Mouse (Mus musculus) lung, postnatal 0 days (tissue): ENCODE results near the gene Jam2.

Experiments
- CTCF ChIP-seq: IDR thresholded peaks from 2 replicates; pipeline ENCODE4 v1.5.1; 2016; ENCODE audit warnings: antibody characterized with exemption, mild to moderate bottlenecking
- EP300 ChIP-seq: IDR thresholded peaks from 2 replicates; pipeline ENCODE4 v1.6.1; 2016; ENCODE audit warnings: antibody characterized with exemption, mild to moderate bottlenecking, control low read depth

GRCm38 (mm10) chr16:84775356-84775755 is 1.4 kb downstream of the Jam2 start:
- TF ChIP-seq EP300 = no peak
- no peak for TF ChIP-seq CTCF
